Mouse (Mus musculus) urinary bladder, adult 2 months (tissue): ENCODE measurements around the gene Atp6v1g2. TPM values are rescaled to one million over a fixed set of nuclear protein-coding genes. Genes with fewer than 3 reads are reported as not detected.

Source experiments
- DNase-seq: peaks from one replicate; pipeline ENCODE4 v3.0.0; 2022; ENCODE audit warnings: low spot score
- polyA plus RNA-seq: library from polyadenylated mRNA; depleted of rRNA; stranded (reverse); fragments of >200 nt; gene quantifications from 2 replicates; pipeline ENCODE4 v1.2.3, GENCODE M21; 2012

The Atp6v1g2 gene
- polyA plus RNA-seq, 1 experiment: 14.5 TPM

DNA sequence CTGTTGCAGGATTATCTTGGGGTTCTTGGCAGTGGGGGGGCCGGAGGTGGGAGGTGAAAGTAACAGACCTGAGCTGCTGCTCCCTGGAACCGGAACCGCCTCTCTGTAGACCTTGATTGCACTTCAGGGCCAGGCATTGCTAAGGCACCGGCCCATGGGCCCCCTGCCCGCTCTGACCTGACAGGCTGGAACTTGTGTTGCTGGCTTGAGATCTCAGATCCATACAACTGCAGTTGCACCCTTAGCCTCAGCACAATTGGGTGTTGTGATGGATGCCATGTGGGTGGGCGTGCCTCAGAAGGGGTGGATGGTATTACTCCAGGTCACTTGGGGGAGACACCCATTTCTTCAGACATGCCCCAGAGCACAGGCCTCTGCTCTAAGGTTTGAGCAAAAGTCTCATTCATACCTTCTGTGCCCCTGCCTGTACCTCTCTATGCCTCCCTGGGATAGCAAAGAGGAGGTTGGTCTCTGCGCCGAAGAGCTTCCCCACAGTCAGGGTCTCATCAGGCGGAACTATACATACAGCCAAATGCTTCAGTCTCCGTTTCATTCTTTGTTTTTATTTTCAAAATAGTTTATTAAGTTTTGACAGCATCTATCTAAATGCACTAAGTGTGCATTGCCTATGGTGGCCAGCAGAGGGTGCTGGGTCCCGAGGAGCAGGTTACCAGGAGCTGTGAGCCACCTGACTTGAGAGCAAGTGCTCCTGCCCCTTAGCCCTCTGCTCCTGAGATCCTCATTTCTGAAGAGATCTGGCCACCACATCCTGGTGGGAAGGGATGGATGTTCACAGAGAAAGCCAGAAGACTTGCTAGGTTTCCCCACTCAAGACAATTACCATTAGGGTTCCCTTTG lies 21.0 kb downstream of the Atp6v1g2 start:
- DNase-seq: no peak

DNA sequence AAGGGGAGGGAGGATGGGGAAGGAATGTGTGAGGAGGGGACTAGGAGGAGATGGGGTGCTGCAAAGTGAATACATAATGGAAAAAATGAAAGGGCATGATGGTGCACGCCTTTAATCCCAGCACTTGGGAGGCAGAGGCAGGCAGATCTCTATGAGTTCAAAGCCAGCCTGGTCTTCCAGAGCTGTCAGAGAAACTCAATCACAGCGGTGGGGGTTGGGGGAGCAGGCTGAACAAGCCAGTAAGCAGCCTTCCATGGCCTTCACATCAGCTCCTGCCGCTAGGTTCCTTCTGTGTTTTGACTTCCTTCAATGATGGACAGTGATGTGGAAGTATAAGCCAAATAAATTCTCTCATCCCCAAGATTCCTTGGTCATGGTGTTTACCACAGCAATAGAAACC lies 21.8 kb downstream of the Atp6v1g2 start:
- no peak for DNase-seq

DNA sequence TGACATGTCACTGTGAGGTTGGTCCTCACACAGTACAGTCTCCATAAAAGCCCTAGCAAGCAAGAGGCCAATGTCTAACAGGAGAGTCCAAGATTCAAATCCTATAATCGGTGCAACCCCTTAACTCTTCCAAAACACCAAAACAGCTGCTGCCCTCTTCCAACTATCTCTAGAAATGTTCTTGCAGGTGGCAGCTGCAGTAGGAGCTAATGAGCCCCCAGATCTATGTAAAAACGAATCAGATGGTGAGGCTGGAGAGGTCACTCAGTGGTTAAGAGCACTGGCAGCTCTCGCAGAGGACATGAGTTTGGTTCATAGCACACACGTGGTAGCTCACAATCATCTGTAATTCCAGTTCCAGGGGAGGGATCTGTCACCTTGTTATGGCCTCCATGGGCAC lies 22.2 kb downstream of the Atp6v1g2 start:
- DNase-seq: no peak

DNA sequence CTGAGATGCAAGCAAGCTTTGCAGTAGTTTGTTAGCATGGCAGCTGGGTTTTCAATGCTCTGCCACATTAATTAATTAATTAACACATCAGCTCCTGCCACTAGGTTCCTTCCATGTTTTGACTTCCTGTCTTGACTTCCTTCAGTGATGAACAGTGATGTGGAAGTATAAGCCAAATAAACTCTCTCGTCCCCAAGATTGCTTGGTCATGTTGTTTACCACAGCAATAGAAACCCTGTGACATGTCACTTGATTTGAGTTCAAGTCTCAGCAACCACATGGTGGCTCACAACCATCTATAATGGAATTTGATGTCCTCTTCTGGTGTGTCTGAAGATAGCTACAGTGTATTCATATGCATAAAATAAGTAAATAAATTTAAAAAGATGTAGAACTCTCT lies 23.9 kb downstream of the Atp6v1g2 start:
- DNase-seq: no peak

DNA sequence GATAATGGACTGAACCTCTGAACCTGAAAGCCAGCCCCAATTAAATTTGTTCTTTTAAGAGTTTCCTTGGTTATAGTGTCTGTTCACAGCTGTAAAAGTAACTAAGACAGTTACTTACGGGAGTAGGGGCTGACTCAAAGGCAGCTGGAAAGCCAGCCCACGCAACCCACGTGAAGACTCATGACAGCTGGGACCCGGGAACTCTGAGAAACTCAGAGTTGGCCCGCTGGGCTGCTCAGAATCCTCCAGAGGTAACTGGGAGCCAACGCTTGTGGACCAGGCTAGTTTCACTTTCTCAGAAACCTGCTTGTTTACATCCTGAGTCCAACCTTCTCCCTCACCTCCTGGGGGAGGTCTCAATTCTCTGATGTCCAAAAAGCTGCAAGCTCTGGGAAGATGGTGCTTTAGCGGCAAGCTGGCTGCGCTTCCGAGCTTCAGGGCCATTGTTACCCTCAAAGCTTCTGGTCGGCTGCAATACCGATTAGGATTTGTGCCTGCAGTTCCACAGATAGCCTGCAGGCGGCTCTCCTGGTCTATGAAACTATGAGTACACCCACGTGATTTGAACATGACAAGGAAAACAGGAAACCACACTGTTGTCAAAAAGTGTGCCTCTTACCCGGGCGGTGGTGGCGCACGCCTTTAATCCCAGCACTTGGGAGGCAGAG lies 24.5 kb downstream of the Atp6v1g2 start:
- DNase-seq: peak; percentile 87

DNA sequence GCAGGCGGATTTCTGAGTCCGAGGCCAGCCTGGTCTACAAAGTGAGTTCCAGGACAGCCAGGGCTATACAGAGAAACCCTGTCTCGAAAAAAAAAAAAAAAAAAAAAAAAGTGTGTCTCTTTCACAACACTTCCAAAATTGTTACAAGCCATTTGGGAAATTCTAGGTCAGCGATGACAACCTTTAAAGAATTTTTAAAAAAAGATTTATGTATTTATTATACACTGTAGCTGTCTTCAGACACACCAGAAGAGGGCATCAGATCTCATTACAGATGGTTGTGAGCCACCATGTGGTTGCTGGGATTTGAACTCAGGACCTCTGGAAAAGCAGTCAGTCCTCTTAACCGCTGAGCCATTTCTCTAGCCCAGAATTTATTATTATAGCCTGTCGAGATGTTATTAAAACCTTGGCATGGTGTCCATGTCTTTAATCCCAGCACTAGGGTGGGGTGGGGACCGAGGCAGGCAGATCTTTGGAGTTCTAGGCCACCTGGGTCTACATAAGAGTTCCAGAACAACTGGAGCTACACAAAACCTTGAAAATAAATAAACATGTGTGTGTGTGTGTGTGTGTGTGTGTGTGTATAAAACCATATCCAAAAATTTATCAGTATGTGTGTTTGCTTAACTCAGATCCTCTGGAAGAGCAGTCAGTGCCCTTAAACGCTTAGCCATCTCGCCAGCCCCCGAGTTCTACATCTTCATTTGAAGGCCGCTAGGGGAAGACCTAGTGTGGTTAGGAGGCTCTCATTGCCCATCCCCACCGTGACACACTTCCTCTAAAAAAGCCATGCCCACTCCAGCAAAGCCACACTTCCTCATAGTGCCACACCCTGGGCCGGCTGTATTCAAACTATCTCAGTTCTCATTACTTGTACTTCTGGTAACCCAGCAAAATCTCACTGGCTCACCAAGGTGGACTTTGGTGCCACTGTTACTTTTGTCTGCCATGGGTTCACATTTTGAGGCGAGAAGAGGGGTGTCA lies 25.3 kb downstream of the Atp6v1g2 start:
- DNase-seq: no peak

DNA sequence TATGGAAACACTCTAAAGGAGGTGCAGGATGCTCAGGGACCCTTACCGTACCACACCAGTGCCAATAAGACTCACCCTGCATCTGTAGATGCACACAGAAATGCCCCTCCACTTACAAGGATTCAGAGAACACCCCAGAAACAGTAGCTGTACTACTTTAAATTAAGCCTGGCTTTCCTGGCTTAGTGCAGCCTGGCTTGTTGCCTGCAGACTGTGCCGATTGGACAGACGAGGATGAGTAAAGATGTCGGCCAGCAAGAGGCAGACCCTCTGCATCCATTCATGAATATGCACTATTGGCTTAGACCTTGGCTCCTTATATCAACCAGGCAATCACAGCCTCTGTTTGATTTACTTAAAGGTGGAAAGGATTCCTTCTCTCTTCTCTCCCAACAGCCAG lies 26.2 kb downstream of the Atp6v1g2 start:
- DNase-seq: no peak

DNA sequence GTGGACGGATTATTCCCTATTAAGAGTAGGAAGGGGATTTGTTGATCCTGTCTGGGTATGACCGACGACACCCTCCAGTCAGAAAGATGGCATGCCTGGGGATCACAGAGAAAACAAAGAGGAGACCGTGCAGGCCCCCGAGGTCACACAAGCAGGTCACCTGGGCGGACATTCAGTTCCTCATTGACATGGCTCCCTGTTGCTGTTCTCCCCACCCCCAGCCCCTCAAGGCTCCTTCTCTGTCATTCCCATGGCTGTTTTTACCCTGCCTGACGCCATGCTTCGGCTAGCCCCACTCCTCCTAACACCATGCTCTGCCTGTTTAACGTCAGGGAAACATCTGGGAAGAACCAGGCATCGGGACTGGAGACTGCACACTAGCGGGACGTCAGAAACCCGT lies 28.2 kb downstream of the Atp6v1g2 start:
- no peak for DNase-seq

DNA sequence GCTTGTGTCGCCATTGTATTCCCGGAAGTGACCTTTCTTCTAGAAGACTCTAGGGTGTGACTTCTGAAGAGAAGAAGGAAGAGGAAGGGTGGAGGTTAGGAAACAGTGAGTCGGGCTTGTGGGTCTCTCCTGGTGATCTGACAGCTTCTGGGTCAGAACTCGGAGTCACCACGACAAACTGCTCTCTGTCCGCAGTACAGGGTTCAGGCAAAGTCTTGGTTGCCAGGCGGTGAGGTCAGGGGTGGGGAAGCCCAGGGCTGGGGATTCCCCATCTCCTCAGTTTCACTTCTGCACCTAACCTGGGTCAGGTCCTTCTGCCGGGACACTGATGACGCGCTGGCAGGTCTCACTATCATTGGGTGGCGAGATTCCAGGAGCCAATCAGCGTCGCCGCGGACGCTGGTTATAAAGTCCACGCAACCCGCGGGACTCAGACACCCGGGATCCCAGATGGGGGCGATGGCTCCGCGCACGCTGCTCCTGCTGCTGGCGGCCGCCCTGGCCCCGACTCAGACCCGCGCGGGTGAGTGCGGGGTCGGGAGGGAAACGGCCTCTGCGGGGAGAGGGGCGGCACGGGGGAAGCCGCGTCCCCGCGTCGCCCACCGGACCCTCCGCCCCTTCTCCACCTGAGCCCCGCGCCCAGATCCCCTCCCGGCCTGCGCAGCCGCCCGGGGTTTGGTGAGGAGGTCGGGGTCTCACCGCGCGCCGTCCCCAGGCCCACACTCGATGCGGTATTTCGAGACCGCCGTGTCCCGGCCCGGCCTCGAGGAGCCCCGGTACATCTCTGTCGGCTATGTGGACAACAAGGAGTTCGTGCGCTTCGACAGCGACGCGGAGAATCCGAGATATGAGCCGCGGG lies 29.4 kb downstream of the Atp6v1g2 start, which contains the start of gene H2-D1:
H2-D1 (plus strand) TSS at position 67 of the 859 bp plus-strand sequence.
- DNase-seq: peak; percentile 98

DNA sequence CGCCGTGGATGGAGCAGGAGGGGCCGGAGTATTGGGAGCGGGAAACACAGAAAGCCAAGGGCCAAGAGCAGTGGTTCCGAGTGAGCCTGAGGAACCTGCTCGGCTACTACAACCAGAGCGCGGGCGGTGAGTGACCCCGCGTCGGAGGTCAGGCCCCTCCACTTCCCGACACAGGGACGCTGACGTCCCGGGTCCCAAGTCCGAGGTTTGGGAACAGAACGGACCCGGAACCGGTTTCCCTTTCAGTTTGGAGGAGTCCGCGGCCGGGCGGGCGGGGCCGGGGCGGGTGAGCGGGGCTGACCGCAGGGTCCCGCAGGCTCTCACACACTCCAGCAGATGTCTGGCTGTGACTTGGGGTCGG lies 30.0 kb downstream of the Atp6v1g2 start:
- no peak for DNase-seq

DNA sequence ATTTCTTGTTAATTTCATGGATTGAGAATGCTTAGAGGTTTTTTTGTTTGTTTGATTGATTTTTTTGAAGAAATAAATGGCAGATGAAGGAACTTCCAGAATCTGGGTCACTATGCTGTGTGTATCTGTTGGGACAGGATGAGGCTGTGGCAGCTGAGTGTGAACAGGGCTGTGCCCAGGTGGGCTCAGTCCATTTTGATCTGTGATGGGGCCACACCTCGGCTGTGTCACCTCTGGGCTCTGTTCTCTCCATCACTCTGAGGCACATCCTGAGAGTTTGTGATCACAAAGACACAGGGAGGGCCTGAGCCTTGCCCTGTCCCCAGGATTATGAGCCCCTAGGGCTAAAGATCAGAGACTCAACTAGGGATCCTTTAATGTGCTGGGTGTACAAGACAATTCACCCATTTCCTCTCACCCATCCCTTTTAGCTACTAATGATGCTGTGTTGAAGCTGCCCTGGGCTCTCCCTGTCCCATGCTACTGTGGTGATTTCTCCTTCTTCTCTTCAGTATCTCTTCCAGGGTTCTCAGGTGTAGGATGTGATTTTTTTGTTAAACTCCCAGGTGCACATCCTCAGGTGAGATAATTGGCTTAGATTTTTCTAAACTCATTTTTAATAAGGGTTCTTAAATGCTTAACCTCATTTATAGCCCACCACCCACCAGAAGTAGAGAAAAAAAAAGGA lies 34.1 kb downstream of the Atp6v1g2 start:
- no peak for DNase-seq

DNA sequence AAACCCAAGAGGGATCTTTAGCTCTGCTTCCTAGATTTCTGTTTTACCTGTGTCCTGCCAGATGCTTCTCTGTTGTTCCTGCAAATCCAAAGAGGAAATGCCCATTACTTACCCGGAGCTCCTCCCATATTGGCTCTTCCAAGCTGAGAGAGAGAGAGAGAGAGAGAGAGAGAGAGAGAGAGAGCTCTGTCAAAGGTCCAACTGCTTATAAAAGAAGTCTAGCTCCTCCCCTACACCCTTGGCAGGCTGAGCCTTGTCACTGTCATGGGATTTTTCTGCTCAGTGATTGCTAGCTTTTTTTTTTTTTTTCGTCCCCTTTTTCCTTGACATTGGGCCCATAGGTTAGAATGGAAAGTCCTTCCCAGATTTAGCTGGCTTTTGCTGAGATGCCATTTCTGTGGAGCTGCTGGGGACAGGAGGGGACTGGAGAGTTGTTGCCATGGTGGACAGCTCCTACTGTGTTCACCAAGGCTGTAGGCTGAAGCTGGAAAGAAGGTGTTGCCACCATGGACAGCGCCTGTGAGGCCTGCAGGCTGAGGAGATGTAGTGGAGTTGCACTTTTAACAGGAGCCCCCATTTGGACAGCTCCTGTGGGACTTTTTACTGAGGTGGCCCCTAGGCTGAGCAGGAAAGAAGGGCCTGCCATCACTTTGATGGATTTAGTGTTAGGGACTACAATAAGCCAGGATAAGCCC lies 36.3 kb downstream of the Atp6v1g2 start:
- DNase-seq: no peak

DNA sequence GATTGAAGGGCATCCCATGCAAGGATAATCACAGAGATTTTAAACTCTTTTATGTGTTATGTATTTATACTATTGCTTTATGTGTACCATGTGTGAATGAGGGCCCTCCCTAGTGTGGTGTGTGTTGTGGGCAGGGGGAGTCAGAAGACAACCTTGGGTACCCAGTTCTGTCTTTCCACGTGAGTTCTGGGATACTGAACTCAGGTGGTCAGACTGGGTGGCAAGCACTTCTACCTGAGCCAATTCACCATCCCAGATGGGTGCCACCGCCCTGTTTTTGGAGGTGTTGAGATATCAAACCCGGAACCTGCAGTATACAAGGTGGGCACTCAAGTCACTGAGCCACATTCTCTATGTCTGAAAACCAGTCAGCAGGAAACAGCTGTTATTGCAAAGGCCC lies 38.8 kb downstream of the Atp6v1g2 start:
- no peak for DNase-seq

DNA sequence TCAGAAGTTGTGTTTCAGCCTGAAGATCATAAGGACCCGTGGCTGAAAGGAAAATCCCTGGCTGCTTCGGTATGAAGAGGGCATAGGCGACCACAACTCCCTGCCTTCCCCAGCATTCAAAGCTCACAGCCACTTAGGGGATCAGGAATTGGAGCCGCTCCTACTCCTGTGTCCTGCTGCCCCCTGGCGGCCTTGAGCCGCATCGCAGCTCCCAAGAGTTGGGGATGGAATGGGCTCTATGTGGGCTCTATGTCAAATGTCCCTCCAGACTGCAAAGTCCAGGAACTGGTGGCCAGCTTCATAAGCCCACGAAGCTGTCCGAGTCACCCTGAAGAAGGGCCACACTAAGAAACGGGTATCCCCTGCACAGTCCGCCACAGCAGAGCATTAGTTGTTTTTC lies 41.3 kb downstream of the Atp6v1g2 start:
- peak; percentile 91 for DNase-seq

DNA sequence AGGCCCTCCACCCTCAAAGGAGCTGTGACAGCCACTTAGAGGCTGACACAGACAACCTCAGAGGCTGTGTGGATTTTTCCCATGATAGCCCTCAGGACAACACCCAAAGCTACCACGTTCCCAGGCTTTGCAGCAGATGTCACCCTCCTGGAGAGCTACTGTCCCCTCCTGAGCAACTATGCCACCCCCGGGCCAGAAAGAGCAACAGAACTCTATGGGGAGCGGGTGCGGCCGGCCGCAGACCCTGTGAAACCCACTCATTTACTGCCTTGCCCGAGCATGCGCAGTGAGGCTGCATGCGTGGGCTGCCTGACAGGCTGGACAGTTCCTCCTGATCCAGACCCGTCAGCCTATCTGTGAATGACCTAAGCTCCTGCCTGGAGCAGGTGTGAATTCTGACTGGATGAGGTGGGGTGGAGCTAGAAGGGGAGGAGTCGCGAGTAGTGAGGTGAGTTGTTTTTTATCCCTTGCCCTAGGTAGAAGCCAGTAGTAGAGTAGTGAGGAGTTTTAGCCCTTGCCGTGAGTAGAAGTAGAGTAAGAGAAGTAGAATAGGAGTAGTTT lies 42.9 kb downstream of the Atp6v1g2 start:
- no peak for DNase-seq

DNA sequence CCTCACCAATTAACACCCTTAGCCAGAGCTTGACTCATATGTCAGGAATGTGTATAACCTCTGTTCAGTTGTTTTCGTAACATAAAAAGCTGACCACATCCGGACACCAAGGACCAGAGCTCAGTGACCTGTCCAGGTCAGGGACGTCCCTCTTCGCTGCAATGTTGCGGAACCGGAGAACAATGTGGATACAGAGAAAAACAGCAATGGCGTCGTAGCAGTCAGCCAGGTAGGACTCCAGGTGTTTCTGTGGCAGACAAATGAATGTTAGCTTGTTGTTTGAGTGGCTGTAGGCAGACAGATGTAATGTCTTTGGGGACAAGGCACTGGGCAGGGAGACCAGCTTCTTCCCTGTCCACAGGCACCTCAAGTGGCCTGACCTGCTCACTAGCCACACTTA lies 44.6 kb downstream of the Atp6v1g2 start:
- no peak for DNase-seq

DNA sequence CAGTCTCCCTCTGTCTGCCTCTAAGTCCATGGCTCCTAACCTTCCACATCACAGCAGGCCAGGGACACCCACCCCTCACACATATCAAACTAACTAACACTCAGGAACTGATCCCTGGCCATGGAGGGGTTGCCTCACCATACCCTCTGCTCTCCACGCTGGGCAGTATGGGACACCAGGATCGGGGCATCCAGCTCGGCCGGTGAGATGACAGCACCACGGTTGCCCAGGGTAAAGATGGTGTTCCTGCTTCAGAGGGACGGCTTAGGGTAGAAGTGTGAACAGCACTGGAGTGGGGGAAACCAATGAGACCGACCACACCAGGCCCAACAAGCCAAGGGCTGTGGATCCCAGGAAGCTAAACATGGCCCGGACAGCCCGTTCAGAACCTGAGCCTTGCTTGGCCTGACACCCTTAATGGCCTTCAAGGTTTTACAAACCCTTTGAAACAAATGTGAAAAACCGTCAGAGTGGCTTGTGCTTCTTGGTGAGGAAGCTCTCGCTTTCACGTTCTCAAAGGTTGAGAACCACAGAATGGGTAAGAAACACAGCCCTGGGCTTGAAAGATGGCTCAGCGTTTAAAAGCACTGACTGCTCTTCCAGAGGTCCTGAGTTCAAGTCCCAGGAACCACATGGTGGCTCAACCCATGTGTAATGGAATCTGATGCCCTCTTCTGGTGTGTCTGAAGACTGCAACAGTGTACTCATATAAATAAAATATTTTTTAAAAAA lies 45.7 kb downstream of the Atp6v1g2 start:
- DNase-seq: no peak

DNA sequence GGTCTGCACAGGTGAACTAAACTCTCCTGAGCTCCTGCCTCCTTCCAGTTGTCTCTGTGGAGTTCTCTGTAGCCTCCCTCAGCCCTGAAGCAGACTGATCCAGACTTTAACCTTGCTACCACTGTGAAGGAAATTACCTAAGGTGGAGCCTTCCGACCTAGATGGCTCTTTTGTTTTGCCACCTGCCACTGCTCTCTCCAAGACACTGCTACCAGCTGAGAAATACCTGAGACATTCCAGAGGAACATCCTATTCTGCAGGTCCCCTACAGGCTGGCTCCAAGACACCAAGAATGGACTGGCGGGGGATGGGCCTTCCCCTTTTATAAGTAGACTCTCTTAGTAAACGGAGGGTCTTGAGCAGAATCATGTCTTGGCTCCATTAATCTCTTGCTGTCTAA lies 46.8 kb downstream of the Atp6v1g2 start:
- DNase-seq: no peak

DNA sequence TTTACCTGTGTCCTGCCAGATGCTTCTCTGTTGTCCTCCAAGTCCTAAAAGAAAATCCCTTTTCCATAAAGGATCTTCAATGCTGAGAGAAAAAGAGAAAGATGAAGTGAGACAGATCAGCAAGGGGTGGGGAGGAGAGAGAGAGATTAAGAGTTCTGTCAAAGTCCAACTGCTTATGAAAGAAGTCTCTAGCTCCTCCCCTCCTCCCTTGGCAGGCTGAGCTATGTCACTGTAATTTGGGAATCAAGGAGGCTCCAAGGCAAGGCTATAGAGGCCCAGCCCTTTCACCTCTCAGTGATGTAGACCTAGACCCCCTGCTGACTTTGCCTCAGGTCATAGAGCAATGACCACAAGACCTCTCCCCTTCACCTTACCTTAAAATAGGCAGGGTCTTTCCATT lies 52.0 kb downstream of the Atp6v1g2 start:
- no peak for DNase-seq
